Mouse (Mus musculus) ES-CJ7 (cell line): ENCODE results near the gene Atg7.

ENCODE experiments used
- DNase-seq: peaks from one replicate; pipeline ENCODE4 v3.0.0; 2011; ENCODE audit warnings: low read depth, low spot score

Gene Atg7

GRCm38 (mm10) chr6:114900194-114900593 lies 257.3 kb downstream of the Atg7 start:
- DNase-seq, result no peak

- no peak for DNase-seq
Observed at GRCm38 (mm10) chr6:114901321-114901824, 258.5 kb downstream of the Atg7 start.

- no peak for DNase-seq
Observed at GRCm38 (mm10) chr6:114901921-114902320, 259.0 kb downstream of the Atg7 start.

DNA sequence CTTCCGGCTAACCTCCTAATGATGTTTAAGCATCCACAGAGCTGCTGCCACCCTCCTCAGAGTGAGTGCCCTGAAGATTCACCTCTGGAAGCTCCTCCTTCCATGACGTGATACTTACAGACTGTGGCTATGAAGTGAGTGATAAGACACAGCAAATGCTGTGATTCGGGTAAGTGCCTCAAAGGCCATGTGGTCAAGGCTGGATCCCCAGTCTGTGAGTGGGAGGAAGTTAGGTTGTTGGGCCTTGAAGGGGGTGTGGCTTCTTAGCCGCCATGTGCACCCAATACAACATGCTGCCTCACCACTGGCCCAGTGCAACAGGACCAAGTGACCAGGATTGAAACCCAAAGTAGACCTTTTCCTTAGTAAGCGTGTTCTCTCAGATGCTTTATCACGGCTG lies 261.3 kb downstream of the Atg7 start:
- DNase-seq, result no peak

DNA sequence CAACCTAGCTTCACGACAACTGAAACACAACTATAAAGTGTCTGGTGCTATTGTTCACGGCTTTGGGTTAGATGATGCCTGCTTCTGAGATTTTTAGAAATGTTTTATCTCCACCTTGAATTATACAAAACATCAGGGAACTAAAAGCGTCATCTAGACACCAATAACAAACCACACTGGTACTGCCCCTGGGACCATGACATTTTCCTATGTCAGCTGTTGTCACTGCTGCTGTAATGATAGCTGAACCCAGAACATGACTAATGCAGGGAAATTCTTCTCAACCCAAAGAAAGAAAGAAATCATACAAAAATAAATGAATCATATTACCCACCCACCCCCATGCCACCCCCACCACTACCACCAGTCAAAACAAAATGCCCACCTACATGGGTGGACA lies 261.9 kb downstream of the Atg7 start:
- no peak for DNase-seq

GRCm38 (mm10) chr6:114905253-114906028 lies 262.5 kb downstream of the Atg7 start:
- no peak for DNase-seq

- DNase-seq, result no peak
Observed at GRCm38 (mm10) chr6:114906209-114906608, 263.3 kb downstream of the Atg7 start.

- DNase-seq, result no peak
Observed at GRCm38 (mm10) chr6:114907459-114907858, 264.6 kb downstream of the Atg7 start.

DNA sequence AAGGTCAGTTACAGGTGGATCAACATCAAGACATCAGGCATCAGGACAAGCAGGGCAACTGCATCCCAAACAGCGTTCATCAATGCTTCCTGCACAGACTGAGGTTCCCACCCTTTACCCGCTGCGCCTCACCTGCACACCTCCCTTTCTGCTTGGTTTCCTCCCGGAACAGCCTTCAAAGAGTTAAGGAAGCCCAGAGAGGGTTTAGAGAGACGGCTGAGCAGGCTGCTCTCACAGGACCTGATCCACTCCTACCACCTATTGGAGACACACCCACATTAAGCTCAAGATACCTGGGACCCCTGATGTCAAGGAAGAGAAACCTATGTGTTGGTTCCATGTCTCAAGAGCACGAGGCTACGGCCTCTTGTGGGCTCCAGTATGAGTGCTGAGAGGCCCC lies 266.9 kb downstream of the Atg7 start:
- DNase-seq, result no peak
